Mouse (Mus musculus): ENCODE data around the gene Lyzl6.

DNA sequence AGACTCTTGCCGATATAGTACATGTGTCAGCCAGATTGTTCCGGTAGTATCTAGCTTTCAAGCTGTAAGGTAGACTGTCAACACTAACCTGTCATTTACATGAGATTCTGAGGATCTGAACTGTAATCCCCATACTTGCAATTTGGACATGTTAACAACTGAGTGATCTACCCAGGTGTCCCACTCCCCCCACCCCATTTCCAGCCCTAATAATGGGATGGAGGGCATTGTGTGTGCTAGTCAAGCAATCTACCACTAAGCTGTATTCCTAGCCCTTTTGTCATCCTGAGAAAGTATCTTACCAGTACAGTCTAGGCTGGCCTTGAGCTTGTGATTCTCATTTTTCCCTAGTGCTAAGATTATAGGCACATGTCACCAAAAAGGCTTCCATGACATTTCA lies 27.9 kb downstream of the Lyzl6 start:
- TF ChIP-seq POLR2A (IDR thresholded peaks at IDR 0.05; ENCODE audit: insufficient read length, low read depth) (no peak), MAX (IDR thresholded peaks at IDR 0.05; ENCODE audit: low read depth) (no peak), POLR2AphosphoS2 (IDR thresholded peaks at IDR 0.05; ENCODE audit: insufficient read length, low read depth) (no peak), TCF3 (IDR thresholded peaks at IDR 0.05; ENCODE audit: insufficient read length, low read depth) (no peak), SRF (IDR thresholded peaks at IDR 0.05; ENCODE audit: control insufficient read depth, insufficient read length, low read depth) (no peak), MYOG (IDR thresholded peaks at IDR 0.05; ENCODE audit: control insufficient read depth in 1 of 3, insufficient read depth in 1 of 3, insufficient read length in 2 of 3, low read depth in 2 of 3) (no peak)

Measured in myocyte (in vitro differentiated cells).